Mouse (Mus musculus) neural tube, embryonic 11.5 days (tissue): Measurements from ENCODE around the gene Npw. TPM values are rescaled to one million over a fixed set of nuclear protein-coding genes. Genes with fewer than 3 reads are reported as not detected.

Experiments used
- ATAC-seq: fragments of 200-750 bp; cut with Nextera tagmentation; 2 replicates; pipeline ENCODE4 v1.8.0; 2017; ENCODE audit warnings: moderate number of reproducible peaks, mild to moderate bottlenecking, moderate TSS enrichment, moderate library complexity; ENCODE audit not compliant: insufficient read depth, low FRiP score, low TSS enrichment
- DNase-seq: peaks from one replicate; pipeline ENCODE4 v3.0.0-alpha.2; 2015; ENCODE audit warnings: low spot score
- H3K27ac ChIP-seq: fragments of 300-500 bp; sonication (generic); 2 replicates; pipeline ENCODE4 v1.5.1; 2014; ENCODE audit warnings: low read depth, mild to moderate bottlenecking, low read length
- H3K27me3 ChIP-seq: fragments of 300-500 bp; sonication (generic); 2 replicates; pipeline ENCODE4 v1.6.1; 2014; ENCODE audit warnings: mild to moderate bottlenecking, low read length, mixed read lengths; ENCODE audit not compliant: control insufficient read depth, insufficient read depth
- H3K36me3 ChIP-seq: fragments of 300-500 bp; sonication (generic); 2 replicates; pipeline ENCODE4 v1.6.1; 2014; ENCODE audit warnings: mild to moderate bottlenecking, low read length, moderate library complexity, mixed read lengths; ENCODE audit not compliant: control insufficient read depth, insufficient read depth
- H3K4me1 ChIP-seq: fragments of 300-500 bp; sonication (generic); 2 replicates; pipeline ENCODE4 v1.6.1; 2014; ENCODE audit warnings: low read length, mixed read lengths; ENCODE audit not compliant: control insufficient read depth, insufficient read depth
- H3K4me2 ChIP-seq: fragments of 300-500 bp; sonication (generic); 2 replicates; pipeline ENCODE4 v1.6.1; 2014; ENCODE audit warnings: low read depth, mild to moderate bottlenecking, moderate library complexity
- H3K4me3 ChIP-seq: fragments of 300-500 bp; sonication (generic); 2 replicates; pipeline ENCODE4 v1.5.1; 2014; ENCODE audit warnings: low read depth, low read length
- H3K9ac ChIP-seq: fragments of 300-500 bp; sonication (generic); 2 replicates; pipeline ENCODE4 v1.6.1; 2014; ENCODE audit warnings: mild to moderate bottlenecking, low read length
- H3K9me3 ChIP-seq: fragments of 300-500 bp; sonication (generic); 2 replicates; pipeline ENCODE4 v1.6.1; 2016; ENCODE audit warnings: low read length; ENCODE audit not compliant: control insufficient read depth
- whole genome bisulfite sequencing: fragments of 180-500 bp; shearing (Covaris S2); extraction: QIAGEN DNeasy Blood & Tissue Kit; methylation state at CpG from one replicate; pipeline ENCODE4 v1.1.7; 2014; 5-methylcytosine and 5-hydroxymethylcytosine counted together
- polyA plus RNA-seq: library from polyadenylated mRNA; unstranded; fragments of >200 nt; fragmentation: Nextera tagmentation; extraction: Ambion mirVana; gene quantifications from 2 replicates; pipeline ENCODE4 v1.2.1, GENCODE M21; 2014

The Npw gene
- polyA plus RNA-seq, 1 experiment from 2014 or later: not detected

DNA sequence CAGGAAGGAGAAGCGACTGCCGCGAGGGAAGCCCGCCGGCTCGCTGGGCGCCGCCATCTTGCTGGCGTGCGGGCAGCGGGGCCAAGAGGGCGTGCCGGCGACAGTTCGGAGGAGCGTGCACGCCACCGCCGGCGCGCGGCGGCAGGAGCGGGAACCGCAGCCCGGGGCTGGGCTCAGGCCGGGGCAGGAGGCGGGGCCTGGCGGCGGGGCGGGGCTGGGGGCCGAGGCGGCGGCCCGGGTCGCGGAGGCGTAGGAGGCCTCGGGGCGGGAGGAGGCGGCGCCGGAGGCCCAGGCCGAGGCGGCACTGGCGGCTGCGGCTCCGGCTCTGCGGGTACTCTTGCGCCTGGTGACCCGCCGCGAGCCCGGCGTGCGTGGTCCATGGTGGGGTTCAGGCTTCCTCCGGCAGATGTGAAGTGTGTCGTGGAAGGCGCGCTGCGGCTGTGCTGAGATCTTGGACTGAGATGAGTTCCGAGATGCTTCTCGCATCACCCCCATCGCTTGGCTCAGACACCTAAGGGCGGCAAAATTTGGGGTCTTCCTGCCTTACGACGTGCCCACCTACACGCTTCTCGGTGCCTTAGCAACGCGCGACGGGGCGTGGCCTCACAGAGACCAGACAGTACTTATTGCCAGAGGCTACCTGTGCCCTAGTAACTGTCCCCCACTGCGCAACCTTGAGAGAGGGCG is 37.9 kb upstream of the Npw start, which contains the start of the genes Gfer and Noxo1:
Gene Gfer (minus strand): TSS at position 146 of the 687 bp plus-strand sequence.
Gene Noxo1 (plus strand): TSS at position 224 of the 687 bp plus-strand sequence.
- H3K4me2 ChIP-seq: peak within 1 kb of the TSS; percentile 68
- H3K9ac ChIP-seq: peak within 1 kb of the TSS; percentile 87
- peak within 1 kb of the TSS; percentile 47 for H3K27ac ChIP-seq
- no peaks in the 10 kb centered on the region; the same call in 1 of the 2 replicates for H3K27me3 ChIP-seq
- no peaks in the 10 kb centered on the region for H3K9me3 ChIP-seq
- peaks cover 13% of the 10 kb centered on the region for H3K4me1 ChIP-seq
- H3K4me3 ChIP-seq: peak within 1 kb of the TSS; percentile 85
- ATAC-seq (peak; percentile 90), DNase-seq (peak; percentile 92)
- under 1% methylated on average over 53 of the region's 76 CpGs for WGBS
- peaks cover 13% of the 10 kb centered on the region for H3K36me3 ChIP-seq

- Histone ChIP-seq H3K9ac (peak overlapping the region; percentile 87), H3K4me2 (peak overlapping the region; percentile 68), H3K4me3 (peak overlapping the region; percentile 85), H3K9me3 (no peaks in the 10 kb centered on the region), H3K27ac (peak overlapping the region; percentile 47), H3K27me3 (peaks cover 4% of the 10 kb centered on the region), H3K4me1 (peaks cover 13% of the 10 kb centered on the region), H3K36me3 (peaks cover 6% of the 10 kb centered on the region)
- WGBS: 9% methylated on average over 40 of the region's 51 CpGs
- ATAC-seq (peak; percentile 60), DNase-seq (no peak)
Observed at GRCm38 (mm10) chr17:24695326-24696010, 37.2 kb upstream of the Npw start.

DNA sequence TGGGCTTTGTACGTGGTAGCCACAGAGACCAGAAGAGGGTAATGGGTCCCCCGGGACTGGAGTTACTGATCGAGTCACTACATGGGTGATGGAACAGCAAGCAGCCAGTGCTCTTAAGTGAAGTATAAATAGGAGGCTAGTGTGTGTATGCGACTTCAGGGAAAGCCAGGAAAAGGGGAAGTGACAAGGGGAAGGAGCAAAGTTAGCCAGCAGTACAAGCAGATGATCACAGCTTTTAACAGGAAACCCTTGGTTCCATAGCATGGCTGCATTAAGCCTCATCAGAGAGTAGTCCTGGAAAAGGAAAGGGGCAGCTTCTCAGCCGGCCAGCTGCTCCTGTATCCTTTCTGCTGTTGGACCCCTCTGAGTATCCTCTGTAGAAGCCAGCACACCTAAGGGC is 34.1 kb upstream of the Npw start:
- Histone ChIP-seq H3K4me3 (no peak overlapping the region), H3K9me3 (no peaks in the 10 kb centered on the region), H3K27me3 (peaks cover 28% of the 10 kb centered on the region), H3K4me1 (peaks cover 15% of the 10 kb centered on the region), H3K27ac (no peak overlapping the region), H3K36me3 (no peaks in the 10 kb centered on the region; the same call in 1 of the 2 replicates), H3K9ac (no peak overlapping the region), H3K4me2 (no peak overlapping the region)
- 87% methylated on average over 5 of the region's 5 CpGs for WGBS
- DNase-seq (no peak), ATAC-seq (no peak)

- no peaks in the 10 kb centered on the region; the same call in 1 of the 2 replicates for H3K36me3 ChIP-seq
- H3K27ac ChIP-seq: no peak within 1 kb of the TSS
- ATAC-seq (0 out of 2 replicates have a peak, but pooled peaks have one; percentile 42), DNase-seq (peak; percentile 60)
- peak within 1 kb of the TSS; percentile 47 for H3K4me3 ChIP-seq
- no peaks in the 10 kb centered on the region for H3K9me3 ChIP-seq
- peaks cover 32% of the 10 kb centered on the region for H3K27me3 ChIP-seq
- peaks cover 8% of the 10 kb centered on the region; the same call in 1 of the 2 replicates for H3K4me1 ChIP-seq
- H3K4me2 ChIP-seq: peak within 1 kb of the TSS; percentile 65
- WGBS: under 1% methylated on average over 44 of the region's 55 CpGs
- H3K9ac ChIP-seq: peak within 1 kb of the TSS; percentile 57
Observed at GRCm38 (mm10) chr17:24689251-24690081, 31.2 kb upstream of the Npw start, which contains the start of gene Syngr3. TSS of gene Syngr3 (minus strand) at chr17:24689955.

DNA sequence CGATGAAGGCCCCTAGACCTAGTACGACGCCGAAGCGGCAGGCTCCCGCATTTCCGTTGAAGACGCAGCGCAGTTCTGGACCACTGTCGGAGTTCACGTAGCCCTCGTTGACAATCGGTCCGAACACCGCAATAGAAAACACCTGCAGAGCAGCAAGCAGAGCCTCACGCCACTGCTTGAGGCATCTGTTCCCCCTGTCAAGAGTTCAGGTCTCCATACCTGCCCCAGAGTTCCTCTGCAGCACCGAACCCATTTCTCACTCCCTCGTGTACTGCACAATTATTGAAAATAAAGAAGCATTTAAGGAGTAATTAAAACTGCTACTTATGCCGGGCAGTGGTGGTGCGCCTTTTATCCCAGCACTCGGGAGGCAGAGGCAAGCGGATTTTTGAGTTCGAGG is 29.3 kb upstream of the Npw start:
- Histone ChIP-seq H3K27ac (no peak overlapping the region), H3K4me3 (peak overlapping the region; percentile 20), H3K4me1 (peaks cover 8% of the 10 kb centered on the region; the same call in 1 of the 2 replicates), H3K27me3 (peaks cover 32% of the 10 kb centered on the region), H3K9me3 (no peaks in the 10 kb centered on the region), H3K36me3 (no peaks in the 10 kb centered on the region; the same call in 1 of the 2 replicates), H3K9ac (no peak overlapping the region), H3K4me2 (peak overlapping the region; percentile 43)
- 21% methylated on average over 23 of the region's 23 CpGs for WGBS
- DNase-seq: no peak
- ATAC-seq: no peak

- Histone ChIP-seq H3K27me3 (peaks cover 32% of the 10 kb centered on the region), H3K4me3 (peak overlapping the region; percentile 20), H3K9ac (no peak overlapping the region), H3K36me3 (no peaks in the 10 kb centered on the region), H3K9me3 (no peaks in the 10 kb centered on the region), H3K4me2 (peak overlapping the region; percentile 43), H3K27ac (no peak overlapping the region), H3K4me1 (peaks cover 8% of the 10 kb centered on the region; the same call in 1 of the 2 replicates)
- DNase-seq: peak; percentile 43
- ATAC-seq: 0 out of 2 replicates have a peak, but pooled peaks have one; percentile 41
- WGBS: 1% methylated on average over 24 of the region's 25 CpGs
Observed at GRCm38 (mm10) chr17:24687146-24687595, 28.9 kb upstream of the Npw start.

DNA sequence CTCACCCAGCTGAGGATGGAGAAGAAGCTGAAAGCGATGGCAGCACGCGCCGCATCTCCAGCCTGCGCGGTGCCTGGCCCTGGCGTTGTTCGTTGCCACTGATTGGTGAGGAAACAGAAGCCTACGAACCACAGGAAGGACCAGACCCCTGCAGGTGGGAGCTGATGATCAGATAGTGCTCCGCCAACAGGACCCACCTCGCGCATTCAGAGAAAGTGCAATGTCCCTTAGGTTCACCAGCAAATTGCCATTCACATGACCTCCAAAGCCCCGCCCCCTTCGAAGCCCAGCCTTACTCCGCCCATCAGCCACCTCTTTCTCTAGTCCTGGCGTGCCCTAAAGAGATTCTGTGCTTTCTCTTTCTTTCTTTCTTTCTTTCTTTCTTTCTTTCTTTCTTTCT is 28.3 kb upstream of the Npw start:
- 23% methylated on average over 16 of the region's 16 CpGs for WGBS
- DNase-seq (peak; percentile 45), ATAC-seq (no peak)
- Histone ChIP-seq H3K4me3 (no peak overlapping the region), H3K36me3 (peaks cover 1% of the 10 kb centered on the region; the same call in 1 of the 2 replicates), H3K4me1 (peaks cover 8% of the 10 kb centered on the region; the same call in 1 of the 2 replicates), H3K9me3 (no peaks in the 10 kb centered on the region), H3K4me2 (peak overlapping the region; percentile 19; the same call in 1 of the 2 replicates), H3K9ac (no peak overlapping the region), H3K27me3 (peaks cover 32% of the 10 kb centered on the region), H3K27ac (no peak overlapping the region)

DNA sequence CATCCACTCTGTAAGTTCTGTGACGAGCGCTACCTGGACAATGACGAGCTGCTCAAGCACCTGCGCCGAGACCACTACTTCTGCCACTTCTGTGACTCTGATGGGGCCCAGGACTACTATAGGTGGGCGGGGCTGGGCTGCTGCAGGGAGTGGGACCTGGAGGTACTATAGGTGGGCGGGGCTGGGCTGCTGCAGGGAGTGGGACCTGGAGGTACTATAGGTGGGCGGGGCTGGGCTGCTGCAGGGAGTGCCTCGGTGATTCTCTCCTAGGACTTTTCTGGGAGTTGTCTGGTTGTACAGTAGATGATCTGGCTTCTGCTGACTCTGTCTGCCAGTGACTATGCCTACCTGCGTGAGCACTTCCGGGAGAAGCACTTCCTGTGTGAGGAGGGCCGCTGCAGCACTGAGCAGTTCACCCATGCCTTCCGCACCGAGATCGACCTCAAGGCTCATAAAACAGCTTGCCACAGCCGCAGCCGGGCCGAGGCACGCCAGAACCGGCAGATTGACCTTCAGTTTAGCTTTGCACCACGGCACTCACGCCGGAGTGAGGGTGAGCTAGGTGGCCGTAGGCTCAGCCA is 19.3 kb upstream of the Npw start:
- no peaks in the 10 kb centered on the region for H3K4me1 ChIP-seq
- no peak overlapping the region for H3K4me3 ChIP-seq
- H3K9ac ChIP-seq: no peak overlapping the region
- DNase-seq: no peak
- no peaks in the 10 kb centered on the region for H3K27me3 ChIP-seq
- no peaks in the 10 kb centered on the region for H3K9me3 ChIP-seq
- no peak for ATAC-seq
- no peak overlapping the region for H3K27ac ChIP-seq
- no peak overlapping the region for H3K4me2 ChIP-seq
- WGBS: 87% methylated on average over 24 of the region's 24 CpGs
- H3K36me3 ChIP-seq: peaks cover 30% of the 10 kb centered on the region
